Mouse (Mus musculus): ENCODE data around the gene Gm732. TPM values are rescaled to one million over a fixed set of nuclear protein-coding genes. Genes with fewer than 3 reads are reported as not detected.

Gene Gm732
- total RNA-seq (2021) = not detected
- long read RNA-seq, experiment 1 = 0 reads
- long read RNA-seq, experiment 2 = 0 reads

DNA sequence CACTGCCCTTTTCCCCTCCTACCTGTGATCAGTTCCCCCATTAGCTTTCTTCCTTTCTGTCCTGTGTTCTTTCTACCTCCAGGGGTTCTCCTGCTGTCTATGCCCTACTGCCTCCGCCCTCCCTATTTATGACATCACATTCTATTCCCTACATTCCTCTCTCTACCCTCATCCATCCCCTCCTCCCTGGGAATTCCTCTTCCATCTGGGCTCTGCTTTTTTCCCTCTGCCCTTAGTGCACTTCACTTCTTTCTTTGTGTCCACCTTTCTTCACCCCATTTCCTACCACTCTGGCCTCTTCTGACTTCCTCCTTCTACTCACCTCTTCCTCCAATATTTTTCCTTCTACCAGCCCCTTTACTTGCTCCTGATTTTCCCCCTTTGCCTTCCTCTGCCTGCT lies at the start of gene Gm732:
TSS of gene Gm732 (minus strand) at position 101 of the 400 bp plus-strand sequence.
- no peak for DNase-seq (ENCODE audit: low spot score in 2 of 2)

Other genes with a start within 250 kb of the Gm732 start
- not detected for gene Tent5d, start 155.9 kb downstream of the Gm732 start, total RNA-seq (2021)
- 10 to 100 TPM; 34.3 to 36.8 TPM for gene 2610002M06Rik, start 132.1 kb downstream of the Gm732 start, total RNA-seq (2021)